Mouse (Mus musculus) hindlimb bud, embryonic 11.5 days (tissue): Measurements from ENCODE around the gene Atp23.
"Not testable (repeated sequence)": the region's sequence is repeated elsewhere in the genome, so short reads cannot be mapped to it uniquely, and the experiment has no call there.

Experiments used
- DNase-seq: peaks from one replicate; pipeline ENCODE4 v3.0.0-alpha.2; 2012; ENCODE audit warnings: low read depth, low spot score; ENCODE audit errors: extremely low spot score

Gene Atp23

DNA sequence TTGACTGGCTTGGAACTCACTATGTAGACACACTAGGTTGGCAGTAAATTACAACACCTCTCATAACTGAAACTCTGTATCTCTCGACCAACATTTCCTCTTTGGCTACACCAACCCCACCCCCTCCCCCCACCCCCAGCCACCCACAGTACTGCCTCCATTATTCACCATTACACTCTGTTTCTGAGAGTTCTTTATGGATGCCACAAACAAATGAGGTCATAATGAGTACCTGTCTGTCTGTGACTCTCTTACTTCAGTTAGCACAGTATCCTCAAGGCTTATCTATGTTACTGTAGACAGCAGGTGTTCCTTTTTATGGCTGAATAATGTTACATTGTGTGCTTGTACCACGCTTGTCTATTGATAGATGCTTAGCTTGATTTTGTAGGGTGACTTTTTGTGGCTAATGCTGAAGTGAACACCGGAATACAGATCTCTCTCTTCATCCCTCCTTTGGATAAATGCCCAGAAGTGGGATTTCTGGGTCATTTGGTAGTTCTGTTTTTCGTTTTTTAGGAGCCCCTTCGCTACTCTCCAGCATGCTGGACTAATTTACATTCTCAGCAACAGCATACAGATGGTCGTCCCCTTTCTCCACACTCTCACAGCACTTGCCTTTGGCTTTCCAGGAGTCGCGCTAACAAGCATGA, 73.1 kb downstream of the Atp23 start:
- no peak for DNase-seq

DNA sequence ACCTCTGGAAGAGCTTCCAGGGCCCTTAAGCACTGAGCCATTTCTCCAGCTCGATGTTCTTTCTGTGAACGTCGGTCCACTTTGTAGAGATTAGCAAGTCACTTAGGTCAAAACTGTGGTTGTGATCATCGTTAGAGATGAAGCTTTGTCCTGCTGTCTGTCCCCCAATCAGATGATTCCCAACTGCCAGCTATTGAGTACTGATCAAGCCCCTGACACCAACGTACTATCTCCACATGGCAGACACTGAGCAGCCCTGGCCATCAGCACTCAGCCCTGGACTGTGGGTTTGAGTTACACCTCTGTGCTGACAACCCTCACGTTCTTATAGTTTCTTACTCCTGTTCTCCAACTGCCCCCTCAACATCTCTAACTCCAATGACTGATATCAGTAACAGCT, 74.2 kb downstream of the Atp23 start:
- DNase-seq = no peak

DNA sequence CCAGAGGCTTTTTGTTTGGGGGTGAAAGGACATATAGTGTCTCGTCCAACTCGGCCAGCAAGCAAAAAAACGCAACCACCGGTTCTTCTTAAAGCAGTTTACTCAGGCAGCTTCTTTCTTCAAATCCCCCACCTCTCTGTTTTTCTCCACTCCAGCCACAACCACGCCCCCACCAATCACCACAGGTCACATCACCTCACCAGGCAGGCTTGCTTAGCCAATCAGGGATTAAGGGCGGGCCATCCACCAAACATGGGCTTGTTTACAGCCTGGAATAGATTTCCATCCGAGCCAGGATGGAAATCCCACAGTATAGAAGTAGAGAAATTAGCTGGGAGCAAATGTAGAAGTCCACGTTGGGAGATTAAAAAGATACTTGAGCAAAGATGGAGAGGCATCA, 74.9 kb downstream of the Atp23 start:
- not testable (repeated sequence) for DNase-seq

DNA sequence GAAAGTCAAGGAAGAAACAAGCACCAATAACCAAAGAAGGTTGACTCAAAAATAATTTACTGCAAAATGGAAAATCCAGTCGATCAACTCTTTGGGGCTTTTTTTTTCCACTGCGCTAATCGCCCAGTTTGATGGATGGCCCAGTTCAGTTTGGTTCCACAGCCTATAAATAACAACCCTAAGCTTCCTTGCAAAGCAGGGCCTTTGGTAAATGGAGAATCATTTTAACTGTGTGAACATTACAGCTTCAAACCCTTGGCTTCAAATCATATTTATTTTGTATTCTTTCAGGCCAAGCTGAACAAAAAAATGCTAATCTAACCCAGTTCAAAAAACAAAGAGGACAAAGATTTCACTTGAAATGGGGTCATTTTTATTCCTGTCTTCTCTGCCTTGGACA, 78.7 kb downstream of the Atp23 start:
- no peak for DNase-seq
